Mouse (Mus musculus): Measurements from ENCODE around the gene Slc25a44.

Slc25a44 gene

GRCm38 (mm10) chr3:88424605-88425329 is at the start of gene Slc25a44:
Gene Slc25a44, minus strand, starts transcription at chr3:88425139.
- peak; percentile 97 for DNase-seq

DNA sequence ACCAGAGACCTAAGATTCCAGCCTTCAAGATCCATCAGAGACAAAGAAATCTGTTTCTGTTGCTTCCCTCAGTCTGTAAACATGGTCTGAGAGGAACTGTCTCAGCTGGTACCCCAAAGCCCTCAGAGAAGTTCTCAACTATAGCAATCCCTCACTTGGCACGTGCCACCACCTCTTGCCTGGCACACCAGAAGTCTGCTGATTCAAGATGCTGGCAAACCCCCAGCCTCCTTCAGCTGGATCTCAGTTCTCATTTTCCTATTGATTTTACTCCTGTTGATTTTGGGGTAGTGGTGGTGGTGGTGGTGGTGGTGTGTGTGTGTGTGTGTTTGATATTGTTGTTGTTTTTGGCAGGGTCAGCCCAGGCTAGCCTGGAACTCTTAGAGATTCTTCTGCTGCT is 48.6 kb upstream of the Slc25a44 start:
- DNase-seq, result no peak

DNA sequence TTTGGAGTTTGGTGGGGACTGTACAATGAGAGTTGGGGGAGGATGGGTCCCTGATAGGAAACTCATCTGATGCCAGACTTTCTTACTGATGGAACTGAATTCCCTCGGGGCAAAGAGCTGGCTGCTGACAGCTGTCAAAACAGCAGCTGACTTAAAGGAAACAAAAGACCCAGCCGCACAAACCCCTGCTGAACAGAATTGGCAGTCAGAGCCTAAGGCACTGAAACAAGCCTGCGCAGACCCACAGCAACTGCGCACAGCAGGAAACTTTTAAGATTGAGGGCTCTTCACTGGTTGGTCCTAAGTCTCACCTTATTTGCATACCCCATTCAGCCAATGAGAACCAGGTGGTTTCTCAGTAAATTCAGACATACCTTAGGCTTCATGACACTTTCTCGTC is 48.1 kb upstream of the Slc25a44 start:
- DNase-seq, result no peak

DNA sequence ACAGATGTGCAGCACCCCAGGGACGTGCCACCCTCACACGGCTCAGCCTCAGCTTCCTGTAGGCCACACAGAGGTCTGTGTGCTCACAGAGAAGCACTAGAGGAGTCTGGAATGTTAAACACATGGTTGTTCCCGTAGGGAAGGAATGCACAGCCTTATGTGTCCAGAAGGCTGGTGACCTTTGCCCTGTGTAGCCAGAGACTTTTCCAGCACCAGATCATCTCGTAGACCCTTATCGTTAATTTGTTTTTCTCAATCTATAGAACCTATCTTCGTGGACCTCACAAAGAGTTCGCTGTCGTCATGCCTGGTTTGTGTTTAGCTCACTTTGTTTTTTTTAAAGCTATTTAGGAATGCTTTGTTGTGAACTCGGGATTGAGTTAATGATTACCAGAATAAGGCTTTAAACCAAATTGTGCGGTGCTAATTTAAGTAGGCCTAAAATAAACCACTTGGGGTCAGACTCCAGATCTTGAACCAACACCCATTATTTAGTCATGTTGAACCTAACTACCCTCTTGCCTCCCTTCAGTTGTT is 46.1 kb upstream of the Slc25a44 start:
- DNase-seq, result no peak

DNA sequence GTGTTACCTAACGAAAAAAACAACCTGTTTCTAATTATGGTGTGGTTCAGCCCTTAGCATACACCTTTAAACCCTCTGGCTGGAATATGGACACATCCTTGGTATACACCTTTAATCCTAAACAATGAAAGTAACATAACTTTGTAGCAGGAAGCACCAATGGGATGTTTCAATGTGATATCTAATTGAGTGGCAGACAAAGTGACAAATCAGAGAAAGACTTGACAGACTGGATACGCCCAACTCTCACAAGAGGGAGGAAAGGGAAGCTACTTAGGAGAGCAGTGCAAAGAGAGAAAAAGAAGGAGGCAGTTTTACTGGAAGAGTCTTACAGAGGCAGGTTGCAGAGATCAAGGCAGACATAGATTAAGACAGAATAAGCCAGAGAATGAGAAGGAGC is 44.5 kb upstream of the Slc25a44 start:
- no peak for DNase-seq

- DNase-seq, result peak; percentile 85
Observed at GRCm38 (mm10) chr3:88467116-88467824, 42.3 kb upstream of the Slc25a44 start.

DNA sequence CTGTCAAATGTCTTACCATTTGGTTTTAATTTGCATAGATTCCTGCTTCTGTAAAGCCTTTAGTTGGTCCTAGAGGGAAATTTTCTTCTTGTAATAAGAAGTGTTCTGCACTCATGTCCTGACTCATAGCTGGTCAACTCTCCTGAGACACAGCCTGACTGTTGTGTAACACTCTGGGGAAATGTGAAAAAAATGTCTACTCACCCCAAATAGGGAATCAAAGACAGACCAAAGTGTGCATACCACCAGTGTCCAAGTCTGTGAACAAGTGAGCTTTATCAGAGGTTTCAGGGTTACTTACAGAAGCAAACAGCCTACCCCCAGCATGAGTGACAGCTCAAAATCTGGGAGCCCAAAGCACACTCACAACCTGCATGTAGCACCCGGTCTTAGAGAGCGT is 40.2 kb upstream of the Slc25a44 start:
- no peak for DNase-seq

DNA sequence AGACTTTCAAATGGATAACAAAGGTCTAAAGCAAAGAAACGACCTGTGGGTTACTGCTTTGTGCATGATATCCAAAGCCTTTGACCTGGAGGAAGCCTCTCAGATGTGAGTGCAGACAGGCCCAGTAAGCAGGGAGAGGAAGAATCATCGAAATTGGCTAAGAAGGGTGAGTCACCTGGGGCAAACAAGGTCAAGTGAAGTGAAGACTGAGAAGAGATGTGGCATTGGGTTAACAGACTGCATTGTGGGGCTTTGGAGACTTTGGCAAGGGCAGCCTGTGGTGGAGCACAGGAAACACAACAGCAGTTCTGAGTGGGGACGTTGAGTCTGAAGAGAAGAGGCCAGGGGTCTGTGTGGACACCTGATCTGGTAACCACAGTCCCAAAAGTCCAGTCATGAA is 39.5 kb upstream of the Slc25a44 start:
- no peak for DNase-seq

DNA sequence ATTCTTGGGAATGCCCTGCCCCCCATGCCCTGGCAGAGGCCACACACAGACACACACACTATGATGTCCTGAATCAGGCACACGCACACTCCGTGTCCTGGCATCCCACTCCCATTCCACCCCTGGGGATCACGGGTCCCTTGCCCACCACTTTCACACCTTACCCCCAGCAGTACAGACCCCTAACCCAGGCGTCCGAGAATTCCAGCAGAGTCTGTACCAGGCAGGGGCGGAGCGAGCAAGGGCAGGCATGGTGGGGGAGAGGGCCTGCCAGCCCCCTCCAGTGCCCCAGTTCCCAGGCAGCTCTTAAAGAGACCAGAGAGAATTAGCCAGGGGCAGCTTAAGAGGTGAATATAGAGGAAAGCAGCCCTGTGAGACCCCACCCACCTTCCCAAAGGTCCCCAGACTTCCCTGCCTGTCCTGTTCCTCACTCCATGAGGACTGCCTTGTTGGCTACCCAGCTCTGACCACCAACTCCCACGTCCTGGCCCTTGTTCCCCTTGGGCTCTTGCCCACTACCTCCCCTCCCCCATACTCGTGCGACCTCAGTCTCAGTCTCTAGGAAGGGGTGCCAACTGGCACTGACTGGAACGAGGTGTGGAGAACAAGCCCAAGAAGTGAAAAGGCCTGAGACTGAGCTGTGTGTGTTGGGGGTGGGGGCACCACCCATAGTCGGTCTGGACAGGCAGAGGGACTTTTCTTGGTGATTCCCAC is 36.2 kb upstream of the Slc25a44 start, which contains the start of gene Sema4a:
Gene Sema4a, minus strand, starts transcription at position 200 of the 714 bp plus-strand sequence.
- DNase-seq, result no peak

- no peak for DNase-seq
Observed at GRCm38 (mm10) chr3:88460029-88460428, 35.1 kb upstream of the Slc25a44 start.

- peak; percentile 62 for DNase-seq
Observed at GRCm38 (mm10) chr3:88458778-88459219, 33.9 kb upstream of the Slc25a44 start.

- DNase-seq, result no peak
Observed at GRCm38 (mm10) chr3:88456746-88457532, 32.0 kb upstream of the Slc25a44 start.

DNA sequence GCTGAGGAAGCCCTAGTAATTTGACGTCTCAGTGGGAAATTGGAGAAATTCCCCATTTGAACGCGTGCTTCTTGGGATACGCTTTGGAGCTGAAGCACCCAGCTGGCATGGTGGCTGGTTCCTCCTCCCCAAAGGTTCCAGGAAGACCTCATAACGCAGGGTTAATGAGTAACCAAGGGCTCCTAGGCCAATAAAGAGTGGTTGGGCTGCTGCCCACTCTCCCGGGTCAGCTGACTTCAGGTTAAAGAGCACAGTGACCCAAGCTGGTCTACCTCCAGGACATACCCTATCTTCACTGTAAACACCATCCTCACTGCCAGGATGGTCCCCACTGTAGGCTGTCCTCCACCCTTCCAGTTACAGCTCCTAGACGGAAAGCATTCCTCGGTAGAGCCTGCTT is 31.4 kb upstream of the Slc25a44 start:
- no peak for DNase-seq

DNA sequence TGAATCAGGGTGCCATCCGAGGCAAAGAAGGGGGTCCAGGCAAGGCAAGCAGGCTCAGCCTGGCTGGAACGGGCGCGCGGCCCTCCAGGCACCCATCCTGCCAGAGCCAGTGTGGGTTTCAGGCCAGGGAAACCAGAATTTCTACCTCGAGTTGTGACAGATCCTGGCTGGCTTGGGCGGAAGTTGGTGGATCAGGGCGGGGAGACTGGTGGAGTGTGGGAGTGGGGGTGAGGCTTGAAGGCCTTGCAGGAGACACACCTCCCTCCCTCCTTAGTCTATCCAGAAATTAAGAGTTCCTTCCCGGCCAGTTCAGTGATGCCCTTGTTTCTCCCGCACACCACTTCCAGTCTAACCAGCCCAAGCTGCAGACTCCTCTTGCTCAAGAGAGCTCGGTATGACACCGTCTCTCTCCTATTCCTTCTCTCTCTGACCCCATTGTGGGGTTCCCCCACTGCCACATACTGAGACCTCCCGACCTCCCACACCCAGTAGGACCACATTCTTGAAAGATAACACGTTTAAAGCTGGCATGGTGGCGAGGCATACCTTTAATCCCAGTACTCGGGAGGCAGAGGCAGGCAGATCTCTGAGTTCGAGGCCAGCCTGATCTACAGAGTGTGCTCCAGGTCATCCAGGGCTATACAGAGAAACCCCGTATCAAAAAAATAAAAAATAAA is 30.8 kb upstream of the Slc25a44 start:
- DNase-seq, result no peak

GRCm38 (mm10) chr3:88454762-88455587 is 30.0 kb upstream of the Slc25a44 start:
- no peak for DNase-seq

DNA sequence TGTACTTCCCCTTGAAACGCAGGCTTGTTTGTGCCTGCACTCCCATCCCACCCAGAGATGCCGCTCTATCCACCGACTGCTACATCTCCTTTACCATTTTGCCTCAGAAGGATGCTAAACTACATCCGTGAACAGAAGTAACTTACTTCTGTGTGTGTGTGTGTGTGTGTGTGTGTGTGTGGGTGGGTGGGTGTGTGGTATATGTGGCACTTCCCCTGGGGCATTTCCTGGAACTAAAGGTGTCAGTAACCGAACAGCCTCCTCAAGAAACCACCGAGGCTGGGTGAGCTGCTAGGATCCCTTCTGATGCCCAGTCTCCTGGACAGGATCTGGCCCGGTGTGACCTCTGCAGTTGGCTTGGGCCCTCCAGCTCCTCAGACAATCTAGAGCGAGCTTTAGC is 29.0 kb upstream of the Slc25a44 start:
- no peak for DNase-seq

- DNase-seq, result no peak
Observed at GRCm38 (mm10) chr3:88453369-88453768, 28.4 kb upstream of the Slc25a44 start.

DNA sequence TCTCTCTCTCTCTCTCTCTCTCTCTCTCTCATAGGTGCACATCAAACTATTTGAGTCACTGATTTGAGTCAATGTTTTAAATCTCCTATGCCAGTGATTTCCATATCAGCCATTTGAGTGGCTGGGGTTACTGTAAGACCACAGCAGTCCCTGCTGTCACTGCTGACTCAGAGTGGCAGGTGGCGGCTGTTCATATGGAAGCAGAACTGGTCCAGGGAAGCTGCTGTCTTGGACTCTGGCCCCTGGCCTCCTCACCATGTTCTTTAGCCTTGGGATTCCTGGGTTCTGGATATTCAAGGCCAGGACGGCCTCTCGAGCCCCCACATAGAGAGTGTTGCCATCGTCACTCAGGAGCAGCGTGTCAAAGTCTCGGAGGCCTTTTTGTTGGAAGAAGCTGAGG is 27.8 kb upstream of the Slc25a44 start:
- DNase-seq, result no peak

DNA sequence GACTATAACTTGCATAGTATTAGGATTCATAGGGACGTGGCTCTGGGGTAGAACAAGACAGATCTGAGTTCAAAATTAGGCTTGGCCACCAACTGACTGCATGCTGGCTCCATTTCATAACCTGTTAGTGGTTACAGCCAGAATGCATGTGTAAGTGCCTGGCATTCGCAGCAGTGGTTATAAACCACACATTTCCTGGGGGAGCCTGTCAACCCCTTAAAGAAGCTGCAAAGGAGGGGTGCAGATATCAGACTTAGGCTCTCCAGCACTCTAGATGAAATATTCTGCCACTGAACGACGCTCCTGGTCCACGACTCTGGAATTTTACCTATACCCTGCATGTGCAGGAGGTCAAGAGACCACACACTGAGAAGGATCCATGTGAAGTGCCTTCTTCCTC is 27.3 kb upstream of the Slc25a44 start:
- DNase-seq, result no peak

GRCm38 (mm10) chr3:88450379-88451131 is 25.6 kb upstream of the Slc25a44 start:
- no peak for DNase-seq
